Mouse (Mus musculus) liver (tissue): ENCODE data around the gene Umodl1.

Experiments
- DNase-seq: peaks from one replicate; pipeline ENCODE4 v3.0.0-alpha.2; 2020; ENCODE audit warnings: mixed read lengths

Umodl1 gene

GRCm38 (mm10) chr17:31002613-31003012 lies 48.2 kb downstream of the Umodl1 start:
- no peak for DNase-seq

- no peak for DNase-seq
These were observed 50.8 kb downstream of the Umodl1 start for GRCm38 (mm10) chr17:31005284-31005683.

- no peak for DNase-seq
These were observed 52.9 kb downstream of the Umodl1 start for GRCm38 (mm10) chr17:31007357-31007756.

- DNase-seq = no peak
These were observed 54.0 kb downstream of the Umodl1 start for GRCm38 (mm10) chr17:31008416-31008815.

- DNase-seq = peak; percentile 66
These were observed 57.3 kb downstream of the Umodl1 start for GRCm38 (mm10) chr17:31011551-31012394.

GRCm38 (mm10) chr17:31018267-31018666 lies 63.8 kb downstream of the Umodl1 start:
- peak; percentile 75 for DNase-seq

GRCm38 (mm10) chr17:31019505-31019904 lies 65.1 kb downstream of the Umodl1 start:
- DNase-seq = peak; percentile 76

GRCm38 (mm10) chr17:31020078-31020477 lies 65.6 kb downstream of the Umodl1 start:
- no peak for DNase-seq

GRCm38 (mm10) chr17:31021276-31021675 lies 66.8 kb downstream of the Umodl1 start:
- DNase-seq = no peak

GRCm38 (mm10) chr17:31024125-31024781 lies 69.8 kb downstream of the Umodl1 start:
- no peak for DNase-seq

- DNase-seq = no peak
These were observed 70.3 kb downstream of the Umodl1 start for GRCm38 (mm10) chr17:31024782-31025125.

- DNase-seq = no peak
These were observed 72.5 kb downstream of the Umodl1 start for GRCm38 (mm10) chr17:31026986-31027385.

- no peak for DNase-seq
These were observed 73.3 kb downstream of the Umodl1 start for GRCm38 (mm10) chr17:31027723-31028122.

GRCm38 (mm10) chr17:31028821-31029370 lies 74.5 kb downstream of the Umodl1 start:
- peak; percentile 1 for DNase-seq

GRCm38 (mm10) chr17:31029407-31029806 lies 75.0 kb downstream of the Umodl1 start:
- DNase-seq = peak; percentile 0

- no peak for DNase-seq
These were observed 77.9 kb downstream of the Umodl1 start for GRCm38 (mm10) chr17:31032341-31032740.

GRCm38 (mm10) chr17:31033251-31033650 lies 78.8 kb downstream of the Umodl1 start:
- no peak for DNase-seq

GRCm38 (mm10) chr17:31034165-31034564 lies 79.7 kb downstream of the Umodl1 start:
- DNase-seq = peak; percentile 80

- DNase-seq = no peak
These were observed 80.4 kb downstream of the Umodl1 start for GRCm38 (mm10) chr17:31034674-31035356.

GRCm38 (mm10) chr17:31036168-31036876 lies 81.9 kb downstream of the Umodl1 start:
- DNase-seq = no peak

- DNase-seq = no peak
These were observed 82.9 kb downstream of the Umodl1 start for GRCm38 (mm10) chr17:31037331-31037730.

GRCm38 (mm10) chr17:31038381-31038780 lies 83.9 kb downstream of the Umodl1 start:
- no peak for DNase-seq

- DNase-seq = no peak
These were observed 85.2 kb downstream of the Umodl1 start for GRCm38 (mm10) chr17:31039626-31040025.
